In the genomic region with DNA sequence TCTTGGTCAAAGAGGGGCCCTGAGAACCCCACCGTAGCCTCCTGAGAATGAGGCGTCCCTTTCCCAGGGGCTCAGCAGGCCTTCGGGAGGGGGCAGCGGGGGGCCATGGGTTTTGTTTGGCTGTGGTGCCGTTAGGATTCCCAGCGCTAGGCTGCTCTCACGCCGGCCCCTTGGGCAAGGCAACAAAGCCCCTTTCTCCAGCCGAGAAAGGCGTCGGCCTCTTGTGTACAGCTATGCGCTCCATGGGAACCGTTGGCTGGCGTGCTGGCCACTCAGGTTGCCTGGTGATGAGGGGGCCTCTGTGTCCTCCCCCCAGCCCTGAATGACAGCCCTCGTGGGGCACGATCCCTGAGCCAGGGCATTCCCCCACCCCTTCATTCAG, we compare ENCODE assay signal across 9 mouse cellular contexts. TPM values are rescaled to one million over a fixed set of nuclear protein-coding genes. Genes with fewer than 3 reads are reported as not detected.
DNase-seq lines count a peak whose midpoint lies in the region; ATAC-seq and TF ChIP-seq lines count a peak whose summit lies in the region.
"Had no signal": no experiment of that assay in that cellular context is flagged by ENCODE, and none has a peak within 500 bp of the region (broad histone marks: within the 10 kb centered on the region; RNA-seq: fewer than 3 reads in every experiment).

No protein-coding gene starts in this region.

- peak overlapping the region; percentile 63 for H3K4me2 ChIP-seq in heart, postnatal 0 days (ENCODE audit: low read depth, low read length)
- peak overlapping the region; percentile 90 for H3K4me2 ChIP-seq in liver, embryonic 16.5 days (ENCODE audit: low read depth, low read length)
- peak overlapping the region; percentile 83 for H3K4me2 ChIP-seq in stomach, embryonic 15.5 days

- H3K9me3 ChIP-seq in heart, postnatal 0 days (replicated peaks; ENCODE audit: control insufficient read depth, low read length), result no peaks in the 10 kb centered on the region
- H3K9me3 ChIP-seq in liver, embryonic 16.5 days (replicated peaks; ENCODE audit: control insufficient read depth, low read length), result no peaks in the 10 kb centered on the region
- no peaks in the 10 kb centered on the region for H3K9me3 ChIP-seq in stomach, embryonic 15.5 days

- H3K36me3 ChIP-seq in heart, postnatal 0 days (replicated peaks; ENCODE audit: control insufficient read depth, insufficient read depth, low read length), result no peaks in the 10 kb centered on the region
- H3K36me3 ChIP-seq in liver, embryonic 16.5 days (ENCODE audit: control insufficient read depth, insufficient read depth), result peaks cover 14% of the 10 kb centered on the region
- peaks cover 8% of the 10 kb centered on the region for H3K36me3 ChIP-seq in stomach, embryonic 15.5 days

- ATAC-seq in heart, postnatal 0 days (ENCODE audit: insufficient read depth, low read depth), result no peak
- ATAC-seq in liver, embryonic 16.5 days (ENCODE audit: low read depth), result no peak
- ATAC-seq in stomach, embryonic 15.5 days (ENCODE audit: insufficient read depth, low FRiP score, low read depth), result no peak

- H3K27me3 ChIP-seq in heart, postnatal 0 days (ENCODE audit: control insufficient read depth, insufficient read depth, low read length), result peaks cover 63% of the 10 kb centered on the region
- peaks cover 44% of the 10 kb centered on the region for H3K27me3 ChIP-seq in liver, embryonic 16.5 days (ENCODE audit: control insufficient read depth, insufficient read depth, low read depth, low read length)
- H3K27me3 ChIP-seq in stomach, embryonic 15.5 days (replicated peaks), result peaks cover 12% of the 10 kb centered on the region

- peak overlapping the region; percentile 45 for H3K4me3 ChIP-seq in left cerebral cortex, adult 2 months
- H3K4me3 ChIP-seq in heart, postnatal 0 days (ENCODE audit: low read depth, low read length), result peak overlapping the region; percentile 54
- H3K4me3 ChIP-seq in liver, embryonic 16.5 days (ENCODE audit: low read depth, low read length), result peak overlapping the region; percentile 71
- peak overlapping the region; percentile 70 for H3K4me3 ChIP-seq in stomach, embryonic 15.5 days (replicated peaks)

- 6% methylated on average over 16 of the region's 16 CpGs for WGBS in heart, postnatal 0 days
- WGBS in liver, embryonic 16.5 days (ENCODE audit: insufficient replicate concordance), result 1% methylated on average over 16 of the region's 16 CpGs
- 7% methylated on average over 16 of the region's 16 CpGs for whole genome bisulfite sequencing in stomach, embryonic 15.5 days

- no peak for TF ChIP-seq EP300 in heart, postnatal 0 days (IDR thresholded peaks at IDR 0.05; ENCODE audit: low read depth)

- peaks cover 35% of the 10 kb centered on the region for H3K4me1 ChIP-seq in heart, postnatal 0 days (ENCODE audit: control insufficient read depth, insufficient read depth)
- peaks cover 62% of the 10 kb centered on the region for H3K4me1 ChIP-seq in liver, embryonic 16.5 days (ENCODE audit: control insufficient read depth, low read depth, low read length)
- H3K4me1 ChIP-seq in stomach, embryonic 15.5 days, result peaks cover 69% of the 10 kb centered on the region

- intact Hi-C loops in left cerebral cortex, adult 2 months (cut with DNase I), result loop anchor here (2.0 kb wide), 1 partner anchor 40 kb away; no protein-coding TSS in a partner anchor

- peak overlapping the region; percentile 37 for H3K9ac ChIP-seq in heart, postnatal 0 days (replicated peaks; ENCODE audit: low read depth, low read length)
- H3K9ac ChIP-seq in liver, embryonic 16.5 days (ENCODE audit: low read depth, low read length), result peak overlapping the region; percentile 80
- peak overlapping the region; percentile 51; the same call in 1 of the 2 replicates for H3K9ac ChIP-seq in stomach, embryonic 15.5 days

- H3K27ac ChIP-seq in left cerebral cortex, adult 2 months, result peak overlapping the region; percentile 80
- H3K27ac ChIP-seq in heart, postnatal 0 days (ENCODE audit: low read depth), result peak overlapping the region; percentile 84
- H3K27ac ChIP-seq in liver, embryonic 16.5 days (ENCODE audit: low read length), result peak overlapping the region; percentile 78
- peak overlapping the region; percentile 97 for H3K27ac ChIP-seq in stomach, embryonic 15.5 days

- TF ChIP-seq CTCF in left cerebral cortex, adult 2 months (IDR thresholded peaks at IDR 0.05), result no peak
- no peak for TF ChIP-seq CTCF in heart, postnatal 0 days (IDR thresholded peaks at IDR 0.05; ENCODE audit: low read depth)

- no peak for DNase-seq in left cerebral cortex, adult 2 months (ENCODE audit: extremely low spot score in 1 of 2, low spot score in 2 of 2)
- no peak for DNase-seq in left cerebral cortex, adult 9 months (ENCODE audit: low spot score in 2 of 2)
- DNase-seq in embryo, embryonic 10 days (ENCODE audit: low spot score), result peak; percentile 74
- no peak for DNase-seq in heart, postnatal 0 days (ENCODE audit: low spot score)
- DNase-seq in urinary bladder, postnatal 4 days (ENCODE audit: low spot score in 2 of 2), result no peak
- DNase-seq in thymus, postnatal 14 days, result no peak

RNA-seq across cellular contexts. Expression of a gene that starts 1.5 kb away (rescaled TPM):
- 10 to 100 TPM; 25.9 to 26.2 TPM for total RNA-seq in left cerebral cortex, adult 2 months (2021)
- total RNA-seq in heart, postnatal 0 days (2014; rRNA removed; ENCODE audit: low replicate concordance), result 8.2 and 22.3 TPM in 2 replicates
- polyA plus RNA-seq in heart, postnatal 0 days (2015; fragmentation: Nextera tagmentation; extraction: Ambion mirVana), result 4.1 and 4.4 TPM in 2 replicates
- 8.3 and 9.7 TPM in 2 replicates for polyA plus RNA-seq in liver, embryonic 16.5 days (2015; fragmentation: Nextera tagmentation; extraction: Ambion mirVana)
- 24.5 and 25.6 TPM in 2 replicates for polyA plus RNA-seq in stomach, embryonic 15.5 days (2015; fragmentation: Nextera tagmentation; extraction: Ambion mirVana)

RNA-seq across cellular contexts. Expression of a gene that starts 40.2 kb away (rescaled TPM):
- 100 to 1,000 TPM; 244 to 247 TPM for total RNA-seq in left cerebral cortex, adult 2 months (2021)
- total RNA-seq in heart, postnatal 0 days (2014; rRNA removed; ENCODE audit: low replicate concordance), result 53.2 and 55.2 TPM in 2 replicates
- polyA plus RNA-seq in heart, postnatal 0 days (2015; fragmentation: Nextera tagmentation; extraction: Ambion mirVana), result 8.5 and 8.9 TPM in 2 replicates
- 4.5 and 5.6 TPM in 2 replicates for polyA plus RNA-seq in liver, embryonic 16.5 days (2015; fragmentation: Nextera tagmentation; extraction: Ambion mirVana)
- 31.9 and 38.0 TPM in 2 replicates for polyA plus RNA-seq in stomach, embryonic 15.5 days (2015; fragmentation: Nextera tagmentation; extraction: Ambion mirVana)

RNA-seq across cellular contexts. Expression of a gene that starts 43.8 kb away (rescaled TPM):
- not detected for total RNA-seq in left cerebral cortex, adult 2 months (2021)
- total RNA-seq in heart, postnatal 0 days (2014; rRNA removed; ENCODE audit: low replicate concordance), result not detected in 2 replicates
- not detected in 2 replicates for polyA plus RNA-seq in heart, postnatal 0 days (2015; fragmentation: Nextera tagmentation; extraction: Ambion mirVana)
- 0.59 and 1.2 TPM in 2 replicates for polyA plus RNA-seq in liver, embryonic 16.5 days (2015; fragmentation: Nextera tagmentation; extraction: Ambion mirVana)
- 0.23 and 0.39 TPM in 2 replicates for polyA plus RNA-seq in stomach, embryonic 15.5 days (2015; fragmentation: Nextera tagmentation; extraction: Ambion mirVana)
- total RNA-seq: neutrophil, adult 5-6 weeks had no signal
